Mouse (Mus musculus): ENCODE results near the gene Cpn1. TPM values are rescaled to one million over a fixed set of nuclear protein-coding genes. Genes with fewer than 3 reads are reported as not detected.
A peak's percentile ranks its signal among the peaks of the same experiment; 100 is the strongest.

Cpn1 gene
- polyA plus RNA-seq, 1 experiment from 2014 or later: 45.3 TPM

DNA sequence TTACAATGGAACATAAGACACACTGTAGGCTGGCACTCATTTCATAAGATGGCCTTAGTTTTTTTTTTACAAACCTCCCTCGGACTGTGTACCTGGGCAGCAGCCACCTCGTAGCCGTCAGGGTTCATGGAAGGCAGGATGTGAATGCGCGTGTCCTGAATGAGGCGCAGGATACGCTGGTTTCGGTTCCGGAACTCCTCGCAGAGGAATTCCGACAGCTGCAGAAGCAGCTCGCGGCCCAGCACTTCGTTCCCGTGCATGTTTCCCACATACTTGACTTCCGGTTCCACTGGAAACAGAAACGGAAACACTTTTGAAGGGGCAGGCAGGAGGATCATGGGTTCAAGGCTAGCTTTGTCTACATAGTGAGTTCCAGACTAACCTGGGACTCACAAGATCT is 5.6 kb downstream of the Cpn1 start:
- Histone ChIP-seq H3K27me3 (ENCODE audit: control insufficient read depth, insufficient read depth, low read length) (no peaks in the 10 kb centered on the region), H3K4me1 (replicated peaks; ENCODE audit: control insufficient read depth, insufficient read depth) (no peaks in the 10 kb centered on the region), H3K27ac (replicated peaks) (no peak overlapping the region), H3K4me2 (replicated peaks; ENCODE audit: low read depth) (no peak overlapping the region), H3K9me3 (ENCODE audit: control insufficient read depth, low read length) (no peaks in the 10 kb centered on the region), H3K36me3 (ENCODE audit: control insufficient read depth, insufficient read depth, low read length) (no peaks in the 10 kb centered on the region), H3K4me3 (ENCODE audit: low read depth, low read length) (no peak overlapping the region), H3K9ac (ENCODE audit: low read length) (no peak overlapping the region)
- TF ChIP-seq EP300 (optimal IDR thresholded peaks at IDR 0.05) (no peak), CTCF (IDR thresholded peaks at IDR 0.05; ENCODE audit: low read depth) (no peak)
- 91% methylated on average over 17 of the region's 17 CpGs for WGBS
- DNase-seq (ENCODE audit: low spot score) (no peak), ATAC-seq (ENCODE audit: low FRiP score, low TSS enrichment) (no peak)

DNA sequence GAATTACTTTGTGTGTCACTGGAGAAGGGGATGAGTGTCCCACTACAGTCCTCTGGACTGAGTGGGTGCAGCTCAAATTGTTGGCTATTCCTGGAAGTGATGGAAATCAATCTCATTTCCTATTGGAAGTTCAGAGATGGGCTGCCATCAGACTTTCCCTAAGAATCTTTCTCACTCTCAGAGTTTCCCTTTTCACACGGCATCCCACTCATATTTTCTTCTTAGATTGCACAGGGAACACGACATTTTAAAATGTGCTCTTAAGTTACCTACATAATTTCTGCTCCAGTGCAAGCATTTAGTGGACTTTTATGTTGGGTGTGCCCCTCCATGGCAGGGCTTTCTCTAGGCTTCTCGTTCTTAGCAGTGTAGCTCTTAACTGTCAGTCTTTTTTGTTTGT is 8.6 kb downstream of the Cpn1 start:
- Histone ChIP-seq H3K4me1 (replicated peaks; ENCODE audit: control insufficient read depth, insufficient read depth) (no peaks in the 10 kb centered on the region), H3K4me2 (replicated peaks; ENCODE audit: low read depth) (no peak overlapping the region), H3K9me3 (ENCODE audit: control insufficient read depth, low read length) (no peaks in the 10 kb centered on the region), H3K27ac (replicated peaks) (no peak overlapping the region), H3K9ac (ENCODE audit: low read length) (no peak overlapping the region), H3K27me3 (ENCODE audit: control insufficient read depth, insufficient read depth, low read length) (no peaks in the 10 kb centered on the region), H3K36me3 (ENCODE audit: control insufficient read depth, insufficient read depth, low read length) (no peaks in the 10 kb centered on the region), H3K4me3 (ENCODE audit: low read depth, low read length) (no peak overlapping the region)
- ATAC-seq (ENCODE audit: low FRiP score, low TSS enrichment): no peak
- TF ChIP-seq CTCF (IDR thresholded peaks at IDR 0.05; ENCODE audit: low read depth) (no peak), EP300 (optimal IDR thresholded peaks at IDR 0.05) (no peak)
- DNase-seq (ENCODE audit: low spot score): no peak
- 69% methylated on average over 3 of the region's 3 CpGs for WGBS

DNA sequence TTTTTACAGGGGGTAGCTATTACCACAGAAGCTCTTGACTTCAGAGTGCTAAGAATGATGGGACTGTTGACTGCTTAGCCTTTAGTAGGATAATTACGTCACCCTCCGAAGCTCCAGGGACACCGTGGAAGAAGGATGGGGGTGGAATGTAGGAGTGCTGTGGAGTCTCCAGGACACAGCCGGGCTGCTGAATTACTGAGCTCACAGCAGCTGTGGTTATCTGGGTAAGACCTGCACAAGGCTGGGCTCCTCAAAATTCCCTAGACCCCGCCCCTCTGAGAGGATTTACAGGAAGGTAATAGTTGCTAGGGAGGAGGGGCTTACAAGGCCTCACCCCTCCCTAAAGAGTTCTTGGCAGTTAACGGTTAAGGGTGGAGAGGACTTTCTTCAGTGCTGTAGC is 9.7 kb downstream of the Cpn1 start:
- H3K4me3 ChIP-seq (ENCODE audit: low read depth, low read length): no peak overlapping the region
- no peaks in the 10 kb centered on the region for H3K4me1 ChIP-seq (replicated peaks; ENCODE audit: control insufficient read depth, insufficient read depth)
- ATAC-seq (ENCODE audit: low FRiP score, low TSS enrichment) (peak; percentile 46), DNase-seq (ENCODE audit: low spot score) (no peak)
- no peak for TF ChIP-seq EP300 (optimal IDR thresholded peaks at IDR 0.05)
- no peak for TF ChIP-seq CTCF (IDR thresholded peaks at IDR 0.05; ENCODE audit: low read depth)
- no peaks in the 10 kb centered on the region for H3K36me3 ChIP-seq (ENCODE audit: control insufficient read depth, insufficient read depth, low read length)
- H3K9ac ChIP-seq (ENCODE audit: low read length): no peak overlapping the region
- no peaks in the 10 kb centered on the region for H3K27me3 ChIP-seq (ENCODE audit: control insufficient read depth, insufficient read depth, low read length)
- 48% methylated on average over 6 of the region's 6 CpGs for WGBS
- H3K4me2 ChIP-seq (replicated peaks; ENCODE audit: low read depth): no peak overlapping the region
- no peak overlapping the region for H3K27ac ChIP-seq (replicated peaks)
- no peaks in the 10 kb centered on the region for H3K9me3 ChIP-seq (ENCODE audit: control insufficient read depth, low read length)

DNA sequence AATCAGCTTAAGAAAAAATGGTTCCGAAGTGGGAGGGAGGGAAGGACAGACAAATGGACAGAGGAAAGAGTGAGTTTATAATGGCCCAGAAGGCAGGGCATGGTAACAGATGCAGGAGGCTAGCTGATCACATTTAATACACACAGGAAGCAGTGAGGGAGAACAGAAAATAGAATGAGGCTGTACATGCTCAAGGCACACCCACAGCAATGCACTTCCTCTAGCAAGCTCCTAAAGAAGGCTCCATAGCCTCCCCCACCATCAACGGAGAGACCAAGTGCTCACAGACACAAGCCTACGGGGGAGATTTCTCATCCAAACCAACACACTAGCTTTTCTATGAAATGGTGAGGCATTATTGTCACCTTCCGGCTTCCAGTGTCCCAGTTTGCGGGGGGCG is 12.1 kb downstream of the Cpn1 start:
- DNase-seq (ENCODE audit: low spot score) (no peak), ATAC-seq (ENCODE audit: low FRiP score, low TSS enrichment) (no peak)
- Histone ChIP-seq H3K27me3 (ENCODE audit: control insufficient read depth, insufficient read depth, low read length) (no peaks in the 10 kb centered on the region), H3K9me3 (ENCODE audit: control insufficient read depth, low read length) (no peaks in the 10 kb centered on the region), H3K4me2 (replicated peaks; ENCODE audit: low read depth) (no peak overlapping the region), H3K4me1 (replicated peaks; ENCODE audit: control insufficient read depth, insufficient read depth) (no peaks in the 10 kb centered on the region), H3K9ac (ENCODE audit: low read length) (no peak overlapping the region), H3K27ac (replicated peaks) (no peak overlapping the region), H3K36me3 (ENCODE audit: control insufficient read depth, insufficient read depth, low read length) (no peaks in the 10 kb centered on the region), H3K4me3 (ENCODE audit: low read depth, low read length) (no peak overlapping the region)
- no peak for TF ChIP-seq EP300 (optimal IDR thresholded peaks at IDR 0.05)
- no peak for TF ChIP-seq CTCF (IDR thresholded peaks at IDR 0.05; ENCODE audit: low read depth)
- WGBS: 82% methylated on average over 6 of the region's 6 CpGs

DNA sequence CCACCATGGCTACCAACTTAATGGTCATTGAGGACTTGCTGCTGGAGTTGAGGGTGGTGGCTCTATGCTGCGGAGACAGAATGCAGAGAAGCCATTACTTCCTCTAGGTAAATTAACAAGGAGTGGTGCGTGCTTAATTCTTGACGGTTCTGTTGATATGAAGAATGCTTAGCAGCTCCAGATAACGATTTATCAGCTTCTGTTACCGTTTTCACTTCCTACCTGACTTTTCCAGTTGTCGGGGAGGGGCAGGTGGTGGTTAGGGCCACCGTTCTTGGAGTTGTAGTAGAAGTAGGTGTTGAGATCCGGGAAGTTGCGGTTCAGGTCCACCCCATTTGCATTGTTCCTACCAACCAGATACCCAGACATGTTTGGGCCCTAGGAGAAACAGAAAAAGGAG is 12.6 kb downstream of the Cpn1 start:
- Histone ChIP-seq H3K4me2 (replicated peaks; ENCODE audit: low read depth) (no peak overlapping the region), H3K27ac (replicated peaks) (no peak overlapping the region), H3K9ac (ENCODE audit: low read length) (no peak overlapping the region), H3K4me3 (ENCODE audit: low read depth, low read length) (no peak overlapping the region), H3K27me3 (ENCODE audit: control insufficient read depth, insufficient read depth, low read length) (no peaks in the 10 kb centered on the region), H3K4me1 (replicated peaks; ENCODE audit: control insufficient read depth, insufficient read depth) (no peaks in the 10 kb centered on the region), H3K9me3 (ENCODE audit: control insufficient read depth, low read length) (no peaks in the 10 kb centered on the region), H3K36me3 (ENCODE audit: control insufficient read depth, insufficient read depth, low read length) (no peaks in the 10 kb centered on the region)
- DNase-seq (ENCODE audit: low spot score) (no peak), ATAC-seq (ENCODE audit: low FRiP score, low TSS enrichment) (no peak)
- TF ChIP-seq CTCF (IDR thresholded peaks at IDR 0.05; ENCODE audit: low read depth): no peak
- no peak for TF ChIP-seq EP300 (optimal IDR thresholded peaks at IDR 0.05)
- WGBS: 71% methylated on average over 9 of the region's 9 CpGs

DNA sequence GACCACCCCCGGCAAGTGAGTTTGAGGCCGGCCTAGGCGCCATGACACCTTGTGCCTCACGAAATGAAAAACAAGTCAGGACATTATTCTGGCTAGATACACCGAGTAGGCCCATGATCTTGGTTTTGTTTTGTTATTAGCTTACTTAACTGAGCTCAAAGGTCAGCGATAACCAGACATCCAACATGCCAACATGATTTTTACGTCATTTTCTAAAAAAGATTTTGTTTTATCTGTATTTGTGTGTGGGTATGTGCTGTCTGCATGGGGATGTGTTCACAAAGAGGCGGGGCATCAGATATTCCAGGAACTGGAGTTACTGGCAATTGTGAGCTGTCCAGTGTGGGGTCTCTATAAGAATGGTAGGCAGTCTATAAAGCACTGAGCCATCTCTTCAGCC is 14.2 kb downstream of the Cpn1 start:
- Histone ChIP-seq H3K9ac (ENCODE audit: low read length) (no peak overlapping the region), H3K36me3 (ENCODE audit: control insufficient read depth, insufficient read depth, low read length) (no peaks in the 10 kb centered on the region), H3K9me3 (ENCODE audit: control insufficient read depth, low read length) (no peaks in the 10 kb centered on the region), H3K4me1 (replicated peaks; ENCODE audit: control insufficient read depth, insufficient read depth) (no peaks in the 10 kb centered on the region), H3K4me3 (ENCODE audit: low read depth, low read length) (no peak overlapping the region), H3K27me3 (ENCODE audit: control insufficient read depth, insufficient read depth, low read length) (no peaks in the 10 kb centered on the region), H3K27ac (replicated peaks) (no peak overlapping the region), H3K4me2 (replicated peaks; ENCODE audit: low read depth) (no peak overlapping the region)
- WGBS: 88% methylated on average over 8 of the region's 8 CpGs
- DNase-seq (ENCODE audit: low spot score): no peak
- no peak for TF ChIP-seq CTCF (IDR thresholded peaks at IDR 0.05; ENCODE audit: low read depth)
- TF ChIP-seq EP300 (optimal IDR thresholded peaks at IDR 0.05): no peak
- no peak for ATAC-seq (ENCODE audit: low FRiP score, low TSS enrichment)
